Mouse (Mus musculus) stomach, postnatal 0 days (tissue): Measurements from ENCODE around the gene Prm1.

Source experiments
- CTCF ChIP-seq: IDR thresholded peaks from 2 replicates; pipeline ENCODE4 v1.5.1; 2016; ENCODE audit warnings: antibody characterized with exemption, low read depth, mild to moderate bottlenecking, moderate library complexity
- EP300 ChIP-seq: optimal IDR thresholded peaks from 2 replicates; pipeline ENCODE3; 2016; ENCODE audit warnings: antibody characterized with exemption

GRCm38 (mm10) chr16:10843486-10844318 lies 38.1 kb upstream of the Prm1 start:
- TF ChIP-seq CTCF = no peak
- no peak for TF ChIP-seq EP300
